Mouse (Mus musculus) thymus, postnatal 0 days (tissue): Measurements from ENCODE around the gene Mcrip1. TPM values are rescaled to one million over a fixed set of nuclear protein-coding genes. Genes with fewer than 3 reads are reported as not detected.

Experiments used
- polyA plus RNA-seq: library from polyadenylated mRNA; unstranded; fragments of >200 nt; fragmentation: Nextera tagmentation; extraction: Ambion mirVana; gene quantifications from 2 replicates; pipeline ENCODE4 v1.2.1, GENCODE M21; 2015

Gene Mcrip1
- polyA plus RNA-seq, 1 experiment from 2014 or later = 196 TPM

Other genes starting within 250 kb of the Mcrip1 start
- 1,815 and 1,857 TPM in 2 replicates for gene Actg1, start 201.2 kb downstream of the Mcrip1 start, polyA plus RNA-seq
- 0.46 and 0.59 TPM in 2 replicates for gene Fscn2, start 188.2 kb downstream of the Mcrip1 start, polyA plus RNA-seq
- 12.8 and 15.9 TPM in 2 replicates for gene Faap100, start 171.0 kb downstream of the Mcrip1 start, polyA plus RNA-seq
- gene Nploc4, start 112.0 kb downstream of the Mcrip1 start, polyA plus RNA-seq = 24.8 and 29.3 TPM in 2 replicates
- 1.2 TPM in 2 replicates for gene Tspan10, start 107.1 kb downstream of the Mcrip1 start, polyA plus RNA-seq
- gene Pde6g, start 96.2 kb downstream of the Mcrip1 start, polyA plus RNA-seq = 0.14 TPM in 1 of 2 replicates, not detected in the other
- gene Oxld1, start 91.7 kb downstream of the Mcrip1 start, polyA plus RNA-seq = 15.5 and 18.5 TPM in 2 replicates
- 30.0 and 33.3 TPM in 2 replicates for gene Ccdc137, start 91.6 kb downstream of the Mcrip1 start, polyA plus RNA-seq
- gene Arl16, start 82.1 kb downstream of the Mcrip1 start, polyA plus RNA-seq = 34.7 and 36.6 TPM in 2 replicates
- 133 and 148 TPM in 2 replicates for gene Mrpl12, start 65.1 kb downstream of the Mcrip1 start, polyA plus RNA-seq
- gene Slc25a10, start 57.9 kb downstream of the Mcrip1 start, polyA plus RNA-seq = 28.6 and 29.4 TPM in 2 replicates
- gene Gcgr, start 19.0 kb downstream of the Mcrip1 start, polyA plus RNA-seq = 0.14 and 0.18 TPM in 2 replicates
- gene Ppp1r27, start 1.4 kb upstream of the Mcrip1 start, polyA plus RNA-seq = 13.7 and 17.1 TPM in 2 replicates
- gene P4hb, start 23.5 kb upstream of the Mcrip1 start, polyA plus RNA-seq = 254 and 290 TPM in 2 replicates
- gene Arhgdia, start 31.9 kb upstream of the Mcrip1 start, polyA plus RNA-seq = 553 and 615 TPM in 2 replicates
- gene Alyref, start 48.6 kb upstream of the Mcrip1 start, polyA plus RNA-seq = 571 and 587 TPM in 2 replicates
- gene Anapc11, start 48.7 kb upstream of the Mcrip1 start, polyA plus RNA-seq = 158 and 179 TPM in 2 replicates
- 1.6 and 2.1 TPM in 2 replicates for gene Npb, start 58.8 kb upstream of the Mcrip1 start, polyA plus RNA-seq
- gene Pcyt2, start 68.2 kb upstream of the Mcrip1 start, polyA plus RNA-seq = 113 and 114 TPM in 2 replicates
- gene Sirt7, start 75.5 kb upstream of the Mcrip1 start, polyA plus RNA-seq = 100 and 108 TPM in 2 replicates
- gene Mafg, start 83.9 kb upstream of the Mcrip1 start, polyA plus RNA-seq = 16.5 and 18.7 TPM in 2 replicates
- 1.7 and 2.9 TPM in 2 replicates for gene Pycr1, start 94.0 kb upstream of the Mcrip1 start, polyA plus RNA-seq
- 0.56 and 0.86 TPM in 2 replicates for gene Myadml2, start 98.4 kb upstream of the Mcrip1 start, polyA plus RNA-seq
- gene Notum, start 111.4 kb upstream of the Mcrip1 start, polyA plus RNA-seq = 0.18 TPM in 1 of 2 replicates, not detected in the other
- gene Aspscr1, start 123.2 kb upstream of the Mcrip1 start, polyA plus RNA-seq = 116 and 120 TPM in 2 replicates
- 191 and 212 TPM in 2 replicates for gene Cenpx, start 164.0 kb upstream of the Mcrip1 start, polyA plus RNA-seq
- gene Lrrc45, start 164.2 kb upstream of the Mcrip1 start, polyA plus RNA-seq = 32.6 and 33.5 TPM in 2 replicates
- 16.6 and 17.4 TPM in 2 replicates for gene Rac3, start 171.7 kb upstream of the Mcrip1 start, polyA plus RNA-seq
- gene Dcxr, start 177.6 kb upstream of the Mcrip1 start, polyA plus RNA-seq = 78.7 and 80.4 TPM in 2 replicates
- 179 and 229 TPM in 2 replicates for gene Cbr2, start 182.4 kb upstream of the Mcrip1 start, polyA plus RNA-seq
- 9.7 and 11.5 TPM in 2 replicates for gene Hmga1b, start 213.1 kb upstream of the Mcrip1 start, polyA plus RNA-seq
- gene Rfng, start 234.5 kb upstream of the Mcrip1 start, polyA plus RNA-seq = 23.7 and 30.1 TPM in 2 replicates
- 130 and 134 TPM in 2 replicates for gene Gps1, start 234.5 kb upstream of the Mcrip1 start, polyA plus RNA-seq
- 87.0 and 92.2 TPM in 2 replicates for gene Dus1l, start 246.7 kb upstream of the Mcrip1 start, polyA plus RNA-seq